Mouse (Mus musculus) CD4-positive, CD25-positive, alpha-beta regulatory T cell, adult 4 months (primary cell): ENCODE measurements around the gene Chrnb4. TPM values are rescaled to one million over a fixed set of nuclear protein-coding genes. Genes with fewer than 3 reads are reported as not detected.

Experiments
- ATAC-seq: one replicate; pipeline ENCODE4 v1.8.0; 2017
- polyA plus RNA-seq, 2 experiments: library from polyadenylated mRNA; unstranded; fragments of 100-300 nt; shearing (Covaris generic); gene quantifications; one replicate each; pipeline ENCODE4 v1.2.1; 2017

The Chrnb4 gene
- polyA plus RNA-seq: not detected

GRCm38 (mm10) chr9:55048211-55048880, at the start of gene Chrnb4:
Chrnb4 (minus strand) TSS chr9:55048779.
- ATAC-seq: no peak

DNA sequence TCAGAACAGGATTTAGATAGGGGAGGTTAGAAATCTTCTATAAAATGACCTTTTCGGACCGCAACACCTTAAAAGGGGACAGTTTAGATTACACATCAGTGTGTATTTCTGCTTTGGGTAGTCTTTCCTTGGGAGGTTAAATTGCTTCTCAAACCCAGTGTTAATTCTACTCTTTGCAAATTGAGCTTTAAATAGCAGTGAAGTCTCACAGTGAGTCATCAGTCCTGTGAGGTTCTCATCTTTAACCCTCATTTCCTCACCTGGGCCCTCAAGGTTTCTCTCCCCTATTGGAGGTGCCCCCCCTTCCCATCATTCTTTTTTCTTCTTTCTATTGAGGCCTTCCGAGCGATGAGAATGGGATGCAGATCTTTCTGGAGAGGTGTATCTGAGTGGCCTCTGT, 48.3 kb upstream of the Chrnb4 start:
- peak; percentile 41 for ATAC-seq

DNA sequence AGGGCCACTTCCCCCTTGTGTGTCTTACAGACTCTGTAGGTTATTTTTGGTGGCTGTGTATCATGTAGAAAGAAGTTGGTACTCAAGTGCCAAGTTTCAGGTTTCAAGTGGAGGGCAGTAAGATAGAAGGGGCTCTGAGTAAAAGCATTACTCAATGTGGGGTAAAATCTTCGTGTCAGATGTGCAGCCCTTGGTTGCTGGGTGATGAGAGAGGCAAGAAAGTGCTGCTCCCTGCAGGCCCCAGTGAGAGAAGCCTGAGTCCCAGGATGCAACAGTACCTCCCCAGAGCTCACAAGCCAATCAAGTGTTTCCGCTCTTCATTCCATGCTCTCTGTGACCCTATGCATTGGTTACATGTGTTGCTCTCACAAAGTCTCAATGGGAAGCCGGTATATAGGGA, 47.5 kb upstream of the Chrnb4 start:
- no peak for ATAC-seq

DNA sequence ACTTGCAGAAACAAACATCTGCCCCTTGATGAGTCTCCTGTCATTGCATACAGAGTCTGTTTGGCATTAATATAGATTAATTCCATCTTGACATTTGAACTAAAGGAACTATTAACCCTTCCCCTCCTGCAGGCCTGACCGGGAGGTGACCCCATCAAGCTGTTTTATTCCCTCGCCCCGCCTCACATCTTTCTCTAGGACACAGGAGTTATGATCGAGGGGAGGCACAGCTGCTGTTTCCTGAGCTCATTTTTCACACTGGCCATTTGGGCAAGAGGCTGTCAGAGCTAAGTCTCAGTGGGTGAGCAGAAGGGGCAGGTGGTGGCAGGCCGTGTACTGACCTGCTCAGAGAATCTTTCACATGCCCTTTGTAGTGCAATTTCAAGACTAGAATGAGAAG, 41.6 kb upstream of the Chrnb4 start:
- ATAC-seq: no peak

DNA sequence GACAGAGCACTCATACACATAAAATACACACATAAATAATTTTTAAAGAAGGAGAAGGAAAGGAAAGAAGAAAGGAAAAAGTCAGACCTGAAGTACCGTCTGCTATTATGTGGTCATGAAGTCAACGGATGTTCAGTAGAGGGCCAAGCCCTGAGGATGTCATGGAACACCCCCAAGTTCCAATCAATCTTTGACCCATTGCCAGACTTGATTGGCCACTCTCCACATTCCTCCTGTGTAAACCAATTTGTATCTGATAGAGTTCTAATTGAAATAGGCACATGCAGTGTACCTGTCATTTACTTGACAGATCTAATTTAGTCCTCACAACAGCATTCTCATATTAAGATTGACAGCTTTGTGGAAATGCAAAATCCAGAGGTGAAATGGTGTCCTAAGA, 40.6 kb upstream of the Chrnb4 start:
- ATAC-seq: no peak

GRCm38 (mm10) chr9:55083154-55083913, 34.8 kb upstream of the Chrnb4 start:
- ATAC-seq: no peak

DNA sequence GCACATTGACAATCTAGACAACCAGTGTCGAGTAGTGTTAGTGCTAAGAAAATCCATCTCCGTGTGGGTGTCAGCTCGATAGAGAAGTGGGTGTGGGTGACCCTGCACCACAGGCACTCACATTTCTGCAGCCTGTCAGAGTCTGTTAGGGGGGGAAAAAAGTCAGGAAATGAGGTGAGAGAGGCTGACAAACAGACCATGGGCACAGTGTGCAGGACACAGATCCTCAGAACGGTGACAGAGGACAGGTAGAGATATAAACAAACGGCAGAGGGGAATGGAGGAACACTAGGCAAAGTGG, 19.3 kb upstream of the Chrnb4 start:
- no peak for ATAC-seq

DNA sequence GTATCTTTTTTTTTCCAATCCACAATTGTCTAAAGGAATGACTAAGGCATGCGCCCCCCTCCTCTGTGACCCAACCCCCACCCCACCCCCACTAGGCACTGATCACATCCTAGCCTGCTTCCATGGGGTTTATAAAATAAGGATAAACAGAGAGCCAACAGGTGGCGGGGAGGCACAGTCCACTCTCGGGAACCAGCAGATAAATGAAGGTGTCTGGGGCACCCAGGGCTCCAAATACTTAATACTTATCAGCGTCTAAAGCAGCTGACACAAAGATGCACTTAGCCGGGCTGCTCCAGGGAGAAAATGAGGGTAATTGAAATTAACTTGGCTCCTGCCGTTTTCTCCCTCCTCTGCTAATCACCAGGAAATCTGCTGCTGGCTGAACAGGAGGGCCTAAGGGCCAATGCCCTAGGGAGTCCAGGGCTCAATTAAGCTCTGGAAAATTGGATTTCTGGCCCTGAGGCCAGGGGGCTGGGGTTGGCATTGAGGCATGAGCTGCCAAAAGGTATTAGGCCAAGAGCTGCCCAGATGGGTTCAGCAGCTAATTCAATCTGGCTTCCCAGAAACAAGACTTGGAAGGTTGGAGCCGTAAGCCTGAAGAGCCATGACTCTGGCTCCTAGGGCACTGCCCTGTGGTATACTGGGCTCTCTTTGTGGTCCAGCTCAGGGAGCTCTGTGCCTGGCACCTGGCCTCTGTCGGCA, 18.8 kb upstream of the Chrnb4 start:
- ATAC-seq: no peak

DNA sequence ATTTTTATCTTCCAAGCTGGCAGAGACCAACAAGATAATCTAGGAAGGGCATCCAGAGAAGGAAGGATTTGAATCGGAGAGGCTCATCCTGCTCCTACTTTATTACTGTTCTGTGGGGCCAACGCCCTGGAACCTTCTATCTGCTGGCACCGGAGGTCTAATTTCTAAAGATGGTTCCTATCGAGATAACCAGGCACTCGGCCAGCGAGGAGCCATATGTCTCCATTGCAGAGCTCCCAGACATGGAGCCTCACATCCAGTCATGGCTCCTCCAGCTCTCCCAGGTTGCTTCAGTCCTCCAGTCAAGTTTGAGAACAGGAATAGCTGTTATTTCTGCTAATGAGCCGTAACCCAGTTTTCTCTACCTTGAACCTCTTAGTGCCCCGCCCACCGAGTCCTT, 16.7 kb upstream of the Chrnb4 start:
- ATAC-seq: no peak

GRCm38 (mm10) chr9:55058067-55058466, 9.5 kb upstream of the Chrnb4 start:
- ATAC-seq: no peak

DNA sequence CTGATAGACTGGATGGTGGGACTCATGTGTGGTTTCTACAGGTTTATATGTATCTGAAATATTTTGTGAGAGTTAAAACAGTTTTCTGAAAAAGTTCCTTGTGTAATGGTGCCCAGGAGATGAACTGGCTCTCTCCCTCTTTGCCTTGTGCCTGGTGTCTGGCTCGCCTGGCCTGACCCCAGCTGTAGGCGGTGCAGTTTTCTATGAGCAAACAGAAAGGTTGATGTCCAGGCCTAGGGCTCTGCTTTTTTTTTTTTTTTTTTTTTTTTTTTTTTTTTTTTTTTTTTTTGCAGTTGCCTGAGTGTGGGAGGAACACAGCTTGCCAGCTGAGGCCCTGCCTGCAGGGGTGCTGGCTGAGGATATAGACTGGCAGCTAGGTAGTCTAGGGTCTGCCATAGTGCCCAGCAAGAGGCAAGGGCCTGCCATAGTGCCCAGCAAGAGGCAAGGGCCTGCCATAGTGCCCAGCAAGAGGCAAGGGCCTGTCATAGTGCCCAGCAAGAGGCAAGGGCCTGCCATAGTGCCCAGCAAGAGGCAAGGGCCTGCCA, 6.9 kb upstream of the Chrnb4 start:
- no peak for ATAC-seq

GRCm38 (mm10) chr9:55046764-55047163, 1.8 kb downstream of the Chrnb4 start:
- ATAC-seq: no peak

GRCm38 (mm10) chr9:55045001-55045400, 3.6 kb downstream of the Chrnb4 start:
- no peak for ATAC-seq

- no peak for ATAC-seq
Measured at GRCm38 (mm10) chr9:55043688-55044087, 4.9 kb downstream of the Chrnb4 start.

DNA sequence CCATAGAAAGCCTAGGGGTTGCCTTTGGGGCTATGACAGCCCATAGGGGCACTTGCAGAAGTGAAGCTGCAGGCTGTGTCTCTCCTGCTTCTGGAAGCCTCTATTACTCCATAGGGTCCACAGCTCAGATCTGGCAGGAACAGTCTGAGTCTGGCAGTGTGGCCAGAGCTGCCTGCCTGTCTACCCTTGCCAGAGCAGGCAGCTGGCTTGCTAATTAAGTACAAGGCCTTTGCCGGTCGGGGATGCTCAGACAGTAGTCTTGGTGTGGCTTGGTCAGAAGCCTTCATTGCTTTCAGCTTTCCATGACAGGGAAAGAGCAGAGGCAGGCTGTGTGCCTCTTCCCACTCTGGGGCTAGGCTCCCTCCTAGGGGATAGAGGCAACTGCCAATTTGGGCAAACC, 7.2 kb downstream of the Chrnb4 start:
- ATAC-seq: no peak

DNA sequence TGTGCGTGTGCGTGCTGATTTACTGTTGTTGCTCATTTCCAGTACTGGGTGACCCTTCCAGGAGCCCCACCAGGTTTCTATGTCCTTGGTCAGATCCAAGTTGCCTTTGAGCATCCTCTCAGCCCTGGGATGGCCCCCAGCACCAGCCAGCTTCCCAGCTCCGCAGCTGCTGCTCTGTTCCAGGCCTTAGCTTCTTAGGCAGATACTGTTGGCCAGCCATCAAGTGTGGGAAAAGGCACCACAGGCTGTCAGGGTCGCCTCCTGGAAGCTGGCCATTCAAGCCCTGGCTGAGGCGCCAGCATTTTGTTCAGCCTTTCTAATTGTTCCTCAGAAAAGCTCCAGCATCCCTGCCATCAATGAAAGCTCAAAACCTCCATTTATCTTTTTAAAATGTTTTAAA, 8.6 kb downstream of the Chrnb4 start:
- ATAC-seq: no peak

- no peak for ATAC-seq
Measured at GRCm38 (mm10) chr9:55038948-55039347, 9.6 kb downstream of the Chrnb4 start.

DNA sequence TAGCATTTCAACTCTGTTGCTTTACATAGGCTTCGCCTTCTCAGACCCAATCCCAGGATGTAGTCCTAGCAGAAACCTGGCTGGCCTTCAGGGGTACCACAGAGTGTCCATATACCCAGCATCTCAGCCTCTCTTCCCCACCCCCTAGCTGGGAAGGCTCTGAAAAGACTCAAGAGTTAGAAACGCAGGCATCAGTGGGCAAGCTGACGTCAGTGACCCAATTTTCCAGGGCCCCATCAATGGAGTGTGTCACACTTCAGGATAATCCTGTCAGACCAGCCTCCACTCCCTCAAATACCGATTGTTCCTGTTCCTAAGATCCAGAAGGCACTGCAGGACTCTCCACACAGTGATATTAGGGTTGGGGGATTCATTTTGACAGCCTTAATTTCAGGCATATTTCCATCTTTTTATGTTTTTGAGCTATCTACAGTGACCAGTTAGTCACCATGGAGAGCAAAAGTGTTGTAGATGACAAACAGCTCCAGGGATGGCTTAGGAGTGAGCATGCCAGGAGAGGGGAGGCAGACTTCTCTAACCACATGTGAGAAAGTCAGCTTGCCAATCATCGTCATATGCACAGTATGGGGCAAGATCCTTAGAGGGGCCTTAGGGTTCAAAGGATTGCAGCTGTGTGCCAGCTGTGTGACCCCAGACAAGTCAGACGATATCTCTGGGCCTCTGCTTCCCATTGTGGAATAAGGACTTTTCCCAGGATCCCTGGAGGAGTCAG, 17.0 kb downstream of the Chrnb4 start:
- ATAC-seq: no peak

GRCm38 (mm10) chr9:55026275-55026663, 22.3 kb downstream of the Chrnb4 start, which contains the start of gene Chrna3:
Chrna3 (minus strand) TSS chr9:55026562.
- ATAC-seq: no peak

- ATAC-seq: no peak
Measured at GRCm38 (mm10) chr9:55025534-55026274, 22.9 kb downstream of the Chrnb4 start.

DNA sequence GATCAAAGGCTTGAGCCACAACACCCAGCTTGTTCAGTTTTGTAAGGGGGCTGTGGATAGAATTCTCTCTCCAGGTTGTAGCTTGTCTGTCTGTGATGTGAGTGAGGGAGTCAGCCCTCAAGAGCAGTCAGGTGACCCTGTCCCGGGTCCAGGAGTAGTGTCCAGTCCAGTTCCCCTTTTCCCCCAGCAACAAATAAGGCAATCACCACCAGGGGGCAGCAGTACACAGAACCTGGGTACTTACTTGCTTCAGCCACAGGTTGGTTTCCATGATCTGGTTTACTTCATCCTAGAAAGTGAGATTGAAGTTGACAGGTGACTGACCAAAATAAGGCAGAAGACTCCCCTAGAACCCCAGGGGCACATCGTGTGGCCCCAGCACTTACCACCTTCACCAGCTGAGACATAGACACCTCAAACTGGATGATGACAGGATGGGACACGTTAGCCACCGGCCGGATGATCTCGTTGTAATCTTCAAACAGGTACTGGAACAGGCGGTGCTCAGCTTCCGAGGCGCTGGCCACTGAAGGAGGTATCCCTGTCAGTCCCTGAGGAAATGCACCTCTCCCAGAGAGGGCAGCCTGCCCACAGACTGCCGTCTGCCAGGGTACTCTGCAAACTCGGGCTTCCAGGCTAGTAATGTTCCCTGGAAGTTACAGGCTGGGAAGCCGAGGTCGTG, 24.5 kb downstream of the Chrnb4 start:
- ATAC-seq: no peak

DNA sequence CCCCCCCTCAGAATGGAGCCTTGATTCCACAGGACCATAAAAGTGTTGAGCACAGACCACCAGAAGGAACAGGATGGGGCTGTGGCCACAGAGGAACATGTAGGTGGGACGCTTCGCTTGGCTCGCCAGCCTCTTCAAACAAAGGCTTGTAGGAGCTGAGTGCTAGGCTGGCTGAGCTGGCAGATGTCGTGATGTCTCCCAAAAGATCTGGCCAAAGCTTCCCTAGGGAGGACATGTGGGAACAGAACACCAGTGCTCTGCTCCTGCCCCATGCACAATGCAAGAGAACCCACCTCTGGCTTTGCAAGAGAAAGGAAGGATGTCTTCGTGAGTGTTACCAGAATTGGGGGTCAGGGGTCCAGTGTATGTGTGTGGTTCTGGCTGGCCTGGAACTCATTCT, 25.3 kb downstream of the Chrnb4 start:
- no peak for ATAC-seq
